Mouse (Mus musculus) hindbrain, postnatal 0 days (tissue): Measurements from ENCODE around the gene Kat5. TPM values are rescaled to one million over a fixed set of nuclear protein-coding genes. Genes with fewer than 3 reads are reported as not detected.

Source experiments
- ATAC-seq: fragments of 200-750 bp; cut with Nextera tagmentation; 2 replicates; pipeline ENCODE4 v1.8.0; 2017; ENCODE audit warnings: mild to moderate bottlenecking, moderate TSS enrichment, moderate library complexity
- DNase-seq: peaks from one replicate; pipeline ENCODE4 v3.0.0-alpha.2; 2015; ENCODE audit warnings: low spot score
- H3K27ac ChIP-seq: fragments of 300-500 bp; sonication (generic); 2 replicates; pipeline ENCODE4 v1.5.1; 2014; ENCODE audit warnings: mild to moderate bottlenecking
- H3K27me3 ChIP-seq: fragments of 300-500 bp; sonication (generic); 2 replicates; pipeline ENCODE4 v1.6.1; 2014; ENCODE audit warnings: low read length, mixed read lengths; ENCODE audit not compliant: insufficient read depth
- H3K36me3 ChIP-seq: fragments of 300-500 bp; sonication (generic); 2 replicates; pipeline ENCODE4 v1.6.1; 2014; ENCODE audit warnings: low read length, mixed read lengths; ENCODE audit not compliant: insufficient read depth
- H3K4me1 ChIP-seq: fragments of 300-500 bp; sonication (generic); 2 replicates; pipeline ENCODE4 v1.6.1; 2014; ENCODE audit warnings: antibody characterized with exemption, low read length, mixed read lengths; ENCODE audit not compliant: insufficient read depth
- H3K4me2 ChIP-seq: fragments of 300-500 bp; sonication (generic); 2 replicates; pipeline ENCODE4 v1.6.1; 2014; ENCODE audit warnings: low read depth, mild to moderate bottlenecking, low read length, moderate library complexity, mixed read lengths
- H3K4me3 ChIP-seq: fragments of 300-500 bp; sonication (generic); 2 replicates; pipeline ENCODE4 v1.5.1; 2014; ENCODE audit warnings: low read length
- H3K9ac ChIP-seq: fragments of 300-500 bp; sonication (generic); replicated peaks from 2 replicates; pipeline ENCODE4 v1.6.1; 2014; ENCODE audit warnings: mild to moderate bottlenecking, low read length, moderate library complexity, mixed read lengths
- H3K9me3 ChIP-seq: fragments of 300-500 bp; sonication (generic); 2 replicates; pipeline ENCODE4 v1.6.1; 2016; ENCODE audit warnings: low read length, mixed read lengths
- CTCF ChIP-seq: IDR thresholded peaks from 2 replicates; pipeline ENCODE4 v1.5.1; 2016; ENCODE audit warnings: antibody characterized with exemption, control low read depth, low read depth
- WGBS: fragments of 180-500 bp; shearing (Covaris S2); extraction: QIAGEN DNeasy Blood & Tissue Kit; methylation state at CpG from one replicate; pipeline ENCODE4 v1.1.7; 2014; 5-methylcytosine and 5-hydroxymethylcytosine counted together
- polyA plus RNA-seq: library from polyadenylated mRNA; unstranded; fragments of >200 nt; fragmentation: Nextera tagmentation; extraction: Ambion mirVana; gene quantifications from 2 replicates; pipeline ENCODE4 v1.2.1, GENCODE M21; 2015
- total RNA-seq: library from RNA; depleted of rRNA; stranded (reverse); fragments of >200 nt; gene quantifications from 2 replicates; pipeline ENCODE4 v1.2.3, GENCODE M21; 2014

Kat5 gene
- total and polyA plus RNA-seq, 2 experiments from 2014 or later, result 72.0 to 95.2 TPM

GRCm38 (mm10) chr19:5649298-5649741 is 39.3 kb upstream of the Kat5 start:
- WGBS, result 62% methylated on average over 6 of the region's 6 CpGs
- H3K4me1 ChIP-seq, result peaks cover 16% of the 10 kb centered on the region; the same call in 1 of the 2 replicates
- TF ChIP-seq CTCF, result no peak
- H3K4me2 ChIP-seq, result peak overlapping the region; percentile 55
- DNase-seq (no peak), ATAC-seq (no peak)
- H3K9me3 ChIP-seq, result no peaks in the 10 kb centered on the region
- H3K36me3 ChIP-seq, result peaks cover 35% of the 10 kb centered on the region
- H3K27ac ChIP-seq, result peak overlapping the region; percentile 79; the same call in 1 of the 2 replicates
- H3K27me3 ChIP-seq, result no peaks in the 10 kb centered on the region
- H3K4me3 ChIP-seq, result peak overlapping the region; percentile 19; the same call in 1 of the 2 replicates
- peak overlapping the region; percentile 25 for H3K9ac ChIP-seq

- WGBS, result 9% methylated on average over 26 of the region's 26 CpGs
- ATAC-seq (peak; percentile 87), DNase-seq (peak; percentile 84)
- Histone ChIP-seq H3K4me2 (peak overlapping the region; percentile 55), H3K9me3 (no peaks in the 10 kb centered on the region), H3K4me1 (peaks cover 11% of the 10 kb centered on the region; the same call in 1 of the 2 replicates), H3K9ac (peak overlapping the region; percentile 25), H3K27me3 (no peaks in the 10 kb centered on the region), H3K27ac (peak overlapping the region; percentile 79), H3K36me3 (peaks cover 42% of the 10 kb centered on the region), H3K4me3 (peak overlapping the region; percentile 19)
- peak; percentile 53 for TF ChIP-seq CTCF
These were observed 38.6 kb upstream of the Kat5 start for GRCm38 (mm10) chr19:5648401-5649297.

- Histone ChIP-seq H3K4me1 (peaks cover 11% of the 10 kb centered on the region; the same call in 1 of the 2 replicates), H3K27me3 (no peaks in the 10 kb centered on the region), H3K9ac (peak overlapping the region; percentile 25; the same call in 1 of the 2 replicates), H3K9me3 (no peaks in the 10 kb centered on the region), H3K4me2 (no peak overlapping the region), H3K36me3 (peaks cover 47% of the 10 kb centered on the region), H3K27ac (peak overlapping the region; percentile 79), H3K4me3 (no peak overlapping the region)
- ATAC-seq (no peak), DNase-seq (no peak)
- 96% methylated on average over 6 of the region's 6 CpGs for WGBS
- TF ChIP-seq CTCF, result no peak
These were observed 37.8 kb upstream of the Kat5 start for GRCm38 (mm10) chr19:5647791-5648190.

- Histone ChIP-seq H3K27me3 (no peaks in the 10 kb centered on the region), H3K4me2 (no peak overlapping the region), H3K36me3 (peaks cover 53% of the 10 kb centered on the region), H3K9ac (no peak overlapping the region), H3K9me3 (no peaks in the 10 kb centered on the region), H3K4me1 (peaks cover 11% of the 10 kb centered on the region; the same call in 1 of the 2 replicates), H3K27ac (no peak overlapping the region), H3K4me3 (no peak overlapping the region)
- no peak for TF ChIP-seq CTCF
- no peak for ATAC-seq
- DNase-seq, result no peak
- 91% methylated on average over 8 of the region's 8 CpGs for WGBS
These were observed 36.8 kb upstream of the Kat5 start for GRCm38 (mm10) chr19:5646731-5647330.

- Histone ChIP-seq H3K27me3 (no peaks in the 10 kb centered on the region), H3K4me3 (no peak overlapping the region), H3K36me3 (peaks cover 67% of the 10 kb centered on the region), H3K27ac (no peak overlapping the region), H3K4me2 (no peak overlapping the region), H3K4me1 (peaks cover 11% of the 10 kb centered on the region; the same call in 1 of the 2 replicates), H3K9me3 (no peaks in the 10 kb centered on the region), H3K9ac (no peak overlapping the region)
- no peak for TF ChIP-seq CTCF
- no peak for ATAC-seq
- DNase-seq, result no peak
- 97% methylated on average over 9 of the region's 9 CpGs for WGBS
These were observed 35.2 kb upstream of the Kat5 start for GRCm38 (mm10) chr19:5645280-5645679.

- Histone ChIP-seq H3K4me1 (peaks cover 12% of the 10 kb centered on the region), H3K9me3 (no peaks in the 10 kb centered on the region), H3K27ac (no peak overlapping the region), H3K4me2 (no peak overlapping the region), H3K4me3 (no peak overlapping the region), H3K9ac (no peak overlapping the region), H3K27me3 (no peaks in the 10 kb centered on the region), H3K36me3 (peaks cover 70% of the 10 kb centered on the region)
- WGBS, result 95% methylated on average over 8 of the region's 8 CpGs
- ATAC-seq (no peak), DNase-seq (no peak)
- no peak for TF ChIP-seq CTCF
These were observed 31.6 kb upstream of the Kat5 start for GRCm38 (mm10) chr19:5641641-5642040.
